Mouse (Mus musculus) lung, postnatal 0 days (tissue): ENCODE data around the gene Fzd7. TPM values are rescaled to one million over a fixed set of nuclear protein-coding genes. Genes with fewer than 3 reads are reported as not detected.
"Not testable (repeated sequence)": the region's sequence is repeated elsewhere in the genome, so short reads cannot be mapped to it uniquely, and the experiment has no call there.

Source experiments
- ATAC-seq: fragments of 200-750 bp; cut with Nextera tagmentation; 2 replicates; pipeline ENCODE4 v1.8.0; 2017; ENCODE audit warnings: moderate library complexity
- DNase-seq: peaks from one replicate; pipeline ENCODE4 v3.0.0-alpha.2; 2016; ENCODE audit warnings: low spot score
- H3K27ac ChIP-seq: fragments of 300-500 bp; sonication (generic); 2 replicates; pipeline ENCODE4 v1.5.1; 2014; ENCODE audit warnings: antibody characterized with exemption, mild to moderate bottlenecking, low read length, mixed read lengths
- H3K27me3 ChIP-seq: fragments of 300-500 bp; sonication (generic); replicated peaks from 2 replicates; pipeline ENCODE4 v1.6.1; 2014; ENCODE audit warnings: low read length, mixed read lengths; ENCODE audit not compliant: insufficient read depth
- H3K36me3 ChIP-seq: fragments of 300-500 bp; sonication (generic); 2 replicates; pipeline ENCODE4 v1.6.1; 2014; ENCODE audit warnings: low read length, mixed read lengths; ENCODE audit not compliant: insufficient read depth
- H3K4me1 ChIP-seq: fragments of 300-500 bp; sonication (generic); 2 replicates; pipeline ENCODE4 v1.6.1; 2014; ENCODE audit warnings: antibody characterized with exemption, low read depth, low read length, mixed read lengths; ENCODE audit not compliant: insufficient read depth
- H3K4me2 ChIP-seq: fragments of 300-500 bp; sonication (generic); replicated peaks from 2 replicates; pipeline ENCODE4 v1.6.1; 2014; ENCODE audit warnings: low read depth, mild to moderate bottlenecking, low read length, moderate library complexity, mixed read lengths
- H3K4me3 ChIP-seq: fragments of 300-500 bp; sonication (generic); 2 replicates; pipeline ENCODE4 v1.5.1; 2014; ENCODE audit warnings: low read depth, low read length
- H3K9ac ChIP-seq: fragments of 300-500 bp; sonication (generic); replicated peaks from 2 replicates; pipeline ENCODE4 v1.6.1; 2014; ENCODE audit warnings: low read depth, mild to moderate bottlenecking
- H3K9me3 ChIP-seq: fragments of 300-500 bp; sonication (generic); 2 replicates; pipeline ENCODE4 v1.6.1; 2016; ENCODE audit warnings: low read length, mixed read lengths
- CTCF ChIP-seq: IDR thresholded peaks from 2 replicates; pipeline ENCODE4 v1.5.1; 2016; ENCODE audit warnings: antibody characterized with exemption, mild to moderate bottlenecking
- EP300 ChIP-seq: IDR thresholded peaks from 2 replicates; pipeline ENCODE4 v1.6.1; 2016; ENCODE audit warnings: antibody characterized with exemption, mild to moderate bottlenecking, control low read depth
- WGBS: fragments of 180-500 bp; shearing (Covaris S2); extraction: QIAGEN DNeasy Blood & Tissue Kit; methylation state at CpG from one replicate; pipeline ENCODE4 v1.1.7; 2014; 5-methylcytosine and 5-hydroxymethylcytosine counted together
- polyA plus RNA-seq: library from polyadenylated mRNA; unstranded; fragments of >200 nt; fragmentation: Nextera tagmentation; extraction: Ambion mirVana; gene quantifications from 2 replicates; pipeline ENCODE4 v1.2.1, GENCODE M21; 2015

Gene Fzd7
- polyA plus RNA-seq, 1 experiment from 2014 or later, result 7.1 TPM

GRCm38 (mm10) chr1:59439252-59439651 is 43.0 kb upstream of the Fzd7 start:
- H3K9ac ChIP-seq, result no peak overlapping the region
- ATAC-seq (no peak), DNase-seq (no peak)
- no peak overlapping the region for H3K4me3 ChIP-seq
- H3K9me3 ChIP-seq, result no peaks in the 10 kb centered on the region
- no peak overlapping the region for H3K4me2 ChIP-seq
- no peaks in the 10 kb centered on the region for H3K4me1 ChIP-seq
- TF ChIP-seq EP300 (no peak), CTCF (no peak)
- no peak overlapping the region for H3K27ac ChIP-seq
- H3K36me3 ChIP-seq, result no peaks in the 10 kb centered on the region
- no peaks in the 10 kb centered on the region for H3K27me3 ChIP-seq
- WGBS, result 51% methylated on average over 2 of the region's 2 CpGs

- H3K9me3 ChIP-seq, result no peaks in the 10 kb centered on the region
- no peaks in the 10 kb centered on the region for H3K27me3 ChIP-seq
- H3K4me3 ChIP-seq, result no peak overlapping the region
- DNase-seq (no peak), ATAC-seq (no peak)
- 79% methylated on average over 1 of the region's 1 CpGs for WGBS
- no peak overlapping the region for H3K9ac ChIP-seq
- no peaks in the 10 kb centered on the region for H3K4me1 ChIP-seq
- no peak overlapping the region for H3K27ac ChIP-seq
- H3K4me2 ChIP-seq, result no peak overlapping the region
- H3K36me3 ChIP-seq, result no peaks in the 10 kb centered on the region
- no peak for TF ChIP-seq CTCF
- no peak for TF ChIP-seq EP300
These were observed 42.3 kb upstream of the Fzd7 start for GRCm38 (mm10) chr1:59439941-59440340.

GRCm38 (mm10) chr1:59442721-59443120 is 39.5 kb upstream of the Fzd7 start:
- ATAC-seq, H3K36me3 ChIP-seq, H3K4me2 ChIP-seq, H3K9me3 ChIP-seq, DNase-seq, H3K27ac ChIP-seq, H3K4me3 ChIP-seq, H3K27me3 ChIP-seq, H3K9ac ChIP-seq, H3K4me1 ChIP-seq: not testable (repeated sequence)
- WGBS, result 94% methylated on average over 14 of the region's 14 CpGs

GRCm38 (mm10) chr1:59444127-59444660 is 38.0 kb upstream of the Fzd7 start:
- Histone ChIP-seq H3K4me1 (no peaks in the 10 kb centered on the region; the same call in 1 of the 2 replicates), H3K27me3 (no peaks in the 10 kb centered on the region), H3K9ac (no peak overlapping the region), H3K27ac (no peak overlapping the region), H3K36me3 (no peaks in the 10 kb centered on the region), H3K4me2 (no peak overlapping the region), H3K4me3 (no peak overlapping the region), H3K9me3 (no peaks in the 10 kb centered on the region)
- TF ChIP-seq CTCF (no peak), EP300 (no peak)
- DNase-seq, result no peak
- no peak for ATAC-seq
- 74% methylated on average over 3 of the region's 3 CpGs for WGBS

- H3K36me3 ChIP-seq, result no peaks in the 10 kb centered on the region
- no peak overlapping the region for H3K9ac ChIP-seq
- no peak overlapping the region for H3K4me3 ChIP-seq
- no peak for TF ChIP-seq CTCF
- TF ChIP-seq EP300, result no peak
- ATAC-seq (no peak), DNase-seq (no peak)
- no peak overlapping the region for H3K27ac ChIP-seq
- 62% methylated on average over 5 of the region's 5 CpGs for WGBS
- H3K4me2 ChIP-seq, result no peak overlapping the region
- H3K9me3 ChIP-seq, result no peaks in the 10 kb centered on the region
- H3K27me3 ChIP-seq, result no peaks in the 10 kb centered on the region
- no peaks in the 10 kb centered on the region; the same call in 1 of the 2 replicates for H3K4me1 ChIP-seq
These were observed 37.0 kb upstream of the Fzd7 start for GRCm38 (mm10) chr1:59445242-59445641.

GRCm38 (mm10) chr1:59448497-59449270 is 33.5 kb upstream of the Fzd7 start:
- DNase-seq (no peak), ATAC-seq (no peak)
- 52% methylated on average over 11 of the region's 11 CpGs for WGBS
- H3K4me1 ChIP-seq, result no peaks in the 10 kb centered on the region; the same call in 1 of the 2 replicates
- peak overlapping the region; percentile 19; the same call in 1 of the 2 replicates for H3K4me2 ChIP-seq
- H3K27ac ChIP-seq, result no peak overlapping the region
- H3K9ac ChIP-seq, result no peak overlapping the region
- H3K9me3 ChIP-seq, result no peaks in the 10 kb centered on the region
- no peaks in the 10 kb centered on the region for H3K27me3 ChIP-seq
- TF ChIP-seq EP300, result no peak
- TF ChIP-seq CTCF, result no peak
- H3K36me3 ChIP-seq, result no peaks in the 10 kb centered on the region
- no peak overlapping the region for H3K4me3 ChIP-seq
